Mouse (Mus musculus) lung, adult 2 months (tissue): ENCODE measurements around the gene Tfb2m.

Experiments used
- CTCF ChIP-seq: fragments of 200-500 bp; IDR thresholded peaks from 2 replicates; pipeline ENCODE4 v1.5.1; 2011; ENCODE audit warnings: mild to moderate bottlenecking, low read length, control low read depth; ENCODE audit not compliant: insufficient read depth
- POLR2A ChIP-seq: fragments of 200-500 bp; IDR thresholded peaks from 2 replicates; pipeline ENCODE4 v1.6.1; 2011; ENCODE audit warnings: low read depth, mild to moderate bottlenecking, control low read depth, low read length, borderline replicate concordance; ENCODE audit errors: extremely low read depth

DNA sequence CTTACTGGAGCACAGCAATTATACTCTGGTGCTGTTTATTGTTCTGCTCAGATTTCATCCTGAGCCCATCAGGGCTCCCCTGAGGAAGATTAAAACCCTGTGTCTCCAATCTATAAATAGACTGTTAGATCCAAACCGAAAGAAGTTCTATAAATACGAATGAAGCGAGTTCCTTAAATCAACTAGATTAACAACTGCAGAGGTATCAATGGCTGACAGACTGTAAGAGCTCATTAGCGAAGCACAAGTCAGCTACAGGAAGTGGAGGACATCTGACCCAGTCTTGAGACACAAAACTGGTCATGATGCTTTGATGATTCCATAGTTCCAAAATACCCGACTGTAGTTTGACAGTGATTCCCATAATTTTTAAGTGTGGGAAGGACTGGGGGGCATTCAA, 58.1 kb downstream of the Tfb2m start:
- no peak for TF ChIP-seq CTCF
- TF ChIP-seq POLR2A: no peak
